Mouse (Mus musculus): ENCODE results near the gene Anapc16.

The Anapc16 gene

DNA sequence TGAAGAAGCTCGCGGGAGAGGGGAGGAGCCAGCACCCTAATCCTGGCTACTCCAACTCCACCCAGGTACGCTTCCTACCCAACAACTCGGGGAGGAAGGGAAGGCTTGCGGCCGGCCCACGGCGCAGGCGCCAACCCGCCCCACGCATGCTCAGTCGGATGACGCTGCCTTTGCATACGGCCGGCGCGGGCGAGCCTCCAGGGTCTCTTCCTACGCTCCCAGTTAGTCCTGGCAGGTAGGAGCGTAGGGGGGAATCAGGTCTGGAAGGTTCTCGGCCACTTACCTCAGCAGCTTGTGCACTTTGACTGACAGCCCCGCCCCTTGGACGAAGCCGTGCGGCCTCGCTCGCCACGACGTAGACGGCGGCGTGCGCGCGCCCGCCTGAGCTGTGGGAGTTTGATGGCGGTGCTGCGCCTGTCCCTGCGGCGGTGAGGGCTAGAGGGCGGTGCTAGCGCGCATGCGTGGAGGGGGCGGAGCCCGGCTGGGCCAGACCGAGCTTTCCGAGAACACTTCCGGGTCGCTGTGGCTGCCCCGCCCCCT, at the start of gene Anapc16, which contains the start of gene Ascc1:
Anapc16 (minus strand) TSS at position 463 of the 540 bp plus-strand sequence.
Ascc1 (plus strand) TSS at position 133 of the 540 bp plus-strand sequence.
- DNase-seq (ENCODE audit: low read depth, low spot score) = peak; percentile 99

DNA sequence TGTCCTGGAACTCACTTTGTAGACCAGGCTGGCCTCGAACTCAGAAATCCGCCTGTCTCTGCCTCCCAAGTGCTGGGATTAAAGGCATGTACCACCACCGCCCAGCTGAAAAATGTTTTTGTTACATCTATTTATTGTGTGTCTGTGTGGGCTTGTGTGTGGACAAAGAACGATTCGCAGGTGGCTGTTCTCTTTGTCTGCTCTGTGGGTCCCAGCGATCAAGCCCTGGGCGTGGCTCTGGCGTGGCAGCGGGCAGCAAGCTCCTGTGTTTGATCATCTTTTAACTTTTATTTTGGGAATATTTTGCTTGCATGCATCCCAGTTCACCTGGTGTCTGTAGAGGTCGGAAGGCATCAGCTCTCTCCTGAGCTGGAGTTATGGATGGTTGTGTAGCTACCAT, 47.6 kb upstream of the Anapc16 start:
- DNase-seq (ENCODE audit: low read depth, low spot score) = no peak

DNA sequence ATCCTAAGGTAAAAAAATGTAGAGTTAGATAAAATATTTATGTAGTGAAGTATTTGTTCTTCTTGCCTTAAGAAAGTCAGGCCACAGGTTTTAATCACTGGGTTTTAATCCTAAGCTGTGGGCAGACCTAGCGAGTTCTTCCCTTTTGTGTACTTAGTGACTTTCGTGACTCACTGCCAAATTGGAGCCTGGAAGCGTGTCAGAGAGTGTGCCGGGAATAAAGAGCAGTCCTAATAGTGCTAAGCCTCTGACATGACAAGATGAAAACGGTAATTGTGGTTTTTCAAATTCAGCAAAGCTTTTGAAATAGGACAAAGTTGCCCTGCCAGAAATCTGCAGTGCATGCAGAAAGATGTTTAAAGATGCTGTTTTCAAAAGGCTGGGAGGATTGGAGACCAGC, 43.8 kb upstream of the Anapc16 start:
- DNase-seq (ENCODE audit: low read depth, low spot score) = no peak

DNA sequence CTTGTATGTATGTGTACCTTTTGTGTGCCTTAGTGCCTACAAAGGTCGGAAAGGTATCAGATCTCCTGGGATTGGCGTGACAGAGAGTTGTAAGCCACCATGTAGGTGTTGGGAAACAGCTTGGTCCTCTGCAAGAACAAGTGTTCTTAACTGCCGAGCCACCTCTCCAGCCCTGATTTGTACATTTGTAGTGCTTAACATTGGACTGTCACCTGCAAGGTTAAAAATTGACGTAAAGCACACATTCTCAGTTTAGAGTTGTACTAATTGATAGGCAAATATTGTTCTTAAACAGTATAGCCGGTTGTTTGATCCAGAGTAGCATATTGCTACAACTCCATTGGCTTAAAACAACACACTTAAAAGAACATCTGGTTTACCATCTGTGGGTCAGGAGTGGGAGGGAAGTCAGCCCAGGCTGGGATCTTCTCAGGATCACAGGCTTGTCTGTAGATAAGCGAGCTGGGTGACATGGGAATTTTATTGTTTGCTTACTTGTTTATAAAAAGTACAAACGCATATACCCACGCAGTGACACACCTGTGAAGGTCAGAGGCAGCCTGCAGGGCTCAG, 39.5 kb upstream of the Anapc16 start:
- no peak for DNase-seq (ENCODE audit: low read depth, low spot score)

DNA sequence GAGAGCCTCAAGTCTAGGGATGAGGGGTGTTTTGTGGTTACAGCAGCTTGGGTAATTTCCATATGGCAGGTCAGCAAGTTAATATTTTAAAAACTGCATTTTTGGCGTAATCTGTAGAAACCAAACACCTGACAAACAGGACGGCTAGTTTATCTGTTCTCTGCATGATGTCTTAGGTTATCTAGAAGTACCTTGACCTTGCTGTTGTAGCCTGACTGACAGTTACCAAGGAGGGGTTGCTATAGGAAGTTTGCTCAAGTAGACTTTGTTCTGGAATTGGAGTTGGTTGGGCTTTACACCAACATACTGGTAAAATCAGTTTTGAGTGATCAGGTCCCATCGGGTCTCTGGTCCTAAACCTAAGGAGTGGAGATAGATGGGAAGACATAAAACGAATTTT, 32.8 kb upstream of the Anapc16 start:
- DNase-seq (ENCODE audit: low read depth, low spot score) = no peak

DNA sequence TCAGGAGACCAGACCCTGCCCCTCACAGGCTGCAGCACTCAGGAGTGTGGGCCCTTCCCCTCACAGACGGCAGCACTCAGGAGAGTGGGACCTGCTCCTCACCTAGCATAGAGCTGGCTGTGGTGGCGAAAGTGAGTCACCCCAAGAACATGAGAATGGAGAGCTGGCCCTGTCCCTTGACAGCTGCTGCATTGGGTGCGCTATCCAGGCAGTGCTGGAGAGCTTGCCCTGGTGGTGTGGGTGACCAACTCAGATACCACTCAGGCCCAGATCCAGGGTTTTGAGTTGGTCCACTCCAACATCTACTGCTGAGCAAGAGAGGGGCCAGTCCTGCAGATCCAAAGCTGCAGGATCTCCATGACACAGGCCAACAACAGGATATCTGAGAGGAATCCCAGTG, 31.7 kb upstream of the Anapc16 start:
- DNase-seq (ENCODE audit: low read depth, low spot score) = no peak

DNA sequence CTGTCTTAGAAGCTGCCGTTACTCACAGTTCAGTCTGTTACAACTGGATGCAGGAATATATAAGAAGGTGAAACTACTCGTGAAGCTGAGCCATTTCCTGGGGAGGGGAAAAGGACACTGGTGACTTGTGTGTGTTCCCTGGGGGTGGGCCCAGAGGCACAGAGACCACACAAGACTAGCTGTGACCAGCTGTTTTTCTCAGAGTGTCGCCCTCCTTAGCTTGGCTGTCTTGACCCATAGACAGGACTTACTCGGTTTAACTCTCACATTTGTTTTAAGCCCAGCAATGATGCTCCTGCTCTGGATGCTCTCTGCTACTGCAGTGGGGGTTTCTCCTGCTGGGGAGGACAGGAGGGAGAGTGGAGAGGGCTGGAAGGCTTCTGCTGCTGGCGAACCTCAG, 30.1 kb upstream of the Anapc16 start:
- DNase-seq (ENCODE audit: low read depth, low spot score) = no peak

DNA sequence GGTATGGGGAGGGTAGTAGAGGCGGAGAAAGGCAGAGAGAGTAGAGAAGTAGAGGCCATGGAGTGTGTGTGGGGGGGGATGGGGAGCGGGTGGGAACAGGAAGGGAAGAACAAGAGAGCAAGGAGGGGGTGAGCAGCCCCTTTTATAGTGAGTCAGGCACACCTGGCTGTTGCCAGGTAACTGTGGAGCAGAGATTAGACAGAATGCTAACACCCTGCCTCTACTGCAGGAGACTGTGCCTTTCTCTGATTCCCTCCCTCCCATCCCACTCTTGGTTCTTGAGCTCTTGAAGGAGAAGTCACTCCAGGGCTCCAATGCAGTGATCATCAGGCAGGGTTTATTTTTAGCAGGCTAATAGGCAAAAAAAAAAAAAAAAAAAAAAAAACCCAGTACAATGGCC, 29.7 kb upstream of the Anapc16 start:
- no peak for DNase-seq (ENCODE audit: low read depth, low spot score)

DNA sequence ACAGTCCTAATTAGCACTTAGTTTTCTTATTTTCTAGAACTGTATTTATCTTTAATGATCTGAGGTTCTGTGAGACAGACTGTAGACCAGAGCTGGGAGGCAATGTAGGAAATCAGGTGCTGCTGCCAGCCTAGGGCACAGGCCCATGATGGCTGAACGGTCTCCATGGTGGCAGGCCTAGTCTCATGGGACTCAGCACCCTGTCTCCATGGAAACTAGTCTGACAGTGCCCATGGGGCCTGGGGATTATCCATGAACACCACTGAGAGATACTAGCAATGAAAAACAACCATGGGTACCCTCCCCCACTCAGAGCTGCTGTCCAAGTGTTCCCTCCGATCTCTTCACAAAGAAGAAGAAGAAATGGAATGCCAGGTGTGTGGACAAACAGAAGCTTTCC, 29.1 kb upstream of the Anapc16 start:
- no peak for DNase-seq (ENCODE audit: low read depth, low spot score)

DNA sequence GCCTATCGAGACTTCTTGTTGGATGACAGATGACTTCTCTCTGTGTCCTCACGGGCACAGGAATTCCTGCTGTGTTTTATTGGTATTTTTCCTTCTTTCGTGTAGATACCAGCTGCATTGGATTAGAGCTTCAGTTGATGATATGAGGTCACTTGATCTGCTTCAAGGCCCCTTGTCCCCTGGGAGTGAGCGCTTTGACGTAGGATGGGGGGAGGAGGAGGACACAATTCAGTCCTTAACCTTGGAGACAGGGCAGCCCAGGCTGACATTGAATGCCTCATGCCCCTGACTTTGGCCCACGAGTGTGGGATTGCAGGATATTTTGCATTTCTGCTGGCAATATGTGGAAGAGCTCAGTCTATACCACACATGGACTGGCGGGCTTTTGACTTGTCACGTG, 28.6 kb upstream of the Anapc16 start:
- DNase-seq (ENCODE audit: low read depth, low spot score) = no peak

DNA sequence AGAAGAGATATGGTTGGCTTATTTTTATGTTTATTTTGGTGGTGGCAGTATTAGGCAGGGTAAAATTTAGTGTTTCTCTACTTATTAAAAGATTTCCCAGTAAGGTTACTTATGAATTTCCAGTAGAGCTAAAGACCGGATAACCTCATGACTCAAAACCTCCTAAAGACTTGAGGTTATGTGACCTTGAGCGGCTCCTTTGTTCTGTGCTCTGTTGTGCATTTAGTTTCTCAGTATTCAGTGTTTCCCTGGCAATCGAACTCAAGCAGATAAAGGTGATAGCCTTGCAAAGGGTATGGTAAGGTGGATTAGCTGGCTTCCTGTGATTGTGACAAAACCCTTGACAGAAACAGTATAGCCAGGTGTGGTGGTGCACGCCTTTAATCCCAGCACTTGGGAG, 26.5 kb upstream of the Anapc16 start:
- DNase-seq (ENCODE audit: low read depth, low spot score) = peak; percentile 28

DNA sequence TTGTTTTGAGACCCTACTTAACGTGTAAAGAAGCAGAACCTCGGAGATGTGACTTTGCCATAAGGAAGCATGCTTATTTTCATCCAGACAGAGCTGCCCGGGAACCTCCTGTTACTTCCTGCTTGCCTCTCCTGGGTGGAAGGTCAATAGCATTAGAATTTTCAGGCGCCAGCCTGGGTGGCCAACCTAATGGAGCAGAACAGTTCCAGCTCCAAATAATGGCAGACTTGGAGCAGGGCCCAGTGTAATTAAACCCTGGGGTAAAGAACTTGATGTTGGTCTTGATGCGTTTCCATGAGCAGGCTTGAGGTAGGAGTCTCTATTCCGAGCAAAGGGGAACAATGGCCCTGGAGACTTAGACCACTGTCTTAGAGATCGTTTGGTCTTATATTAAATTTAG, 26.0 kb upstream of the Anapc16 start:
- no peak for DNase-seq (ENCODE audit: low read depth, low spot score)

DNA sequence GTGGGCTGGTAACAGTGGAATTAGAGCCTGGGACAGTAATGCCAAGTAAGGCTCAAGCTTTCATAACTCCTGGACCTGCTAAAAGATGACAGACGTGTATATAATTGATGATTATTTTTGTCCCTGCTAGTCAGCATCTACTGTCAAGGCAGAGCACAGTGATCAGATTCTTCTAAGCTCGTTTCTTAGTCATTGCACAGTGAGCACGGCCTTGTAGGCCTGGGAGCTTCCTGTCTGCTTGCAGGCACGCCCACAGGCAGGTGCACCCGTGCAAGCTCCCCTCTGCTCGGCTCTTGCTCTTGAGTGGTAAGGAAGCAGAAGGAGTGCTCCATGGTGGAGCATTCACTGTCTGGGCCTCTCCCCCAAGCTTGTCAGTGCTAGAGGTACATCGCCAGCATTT, 25.2 kb upstream of the Anapc16 start:
- peak; percentile 65 for DNase-seq (ENCODE audit: low read depth, low spot score)

DNA sequence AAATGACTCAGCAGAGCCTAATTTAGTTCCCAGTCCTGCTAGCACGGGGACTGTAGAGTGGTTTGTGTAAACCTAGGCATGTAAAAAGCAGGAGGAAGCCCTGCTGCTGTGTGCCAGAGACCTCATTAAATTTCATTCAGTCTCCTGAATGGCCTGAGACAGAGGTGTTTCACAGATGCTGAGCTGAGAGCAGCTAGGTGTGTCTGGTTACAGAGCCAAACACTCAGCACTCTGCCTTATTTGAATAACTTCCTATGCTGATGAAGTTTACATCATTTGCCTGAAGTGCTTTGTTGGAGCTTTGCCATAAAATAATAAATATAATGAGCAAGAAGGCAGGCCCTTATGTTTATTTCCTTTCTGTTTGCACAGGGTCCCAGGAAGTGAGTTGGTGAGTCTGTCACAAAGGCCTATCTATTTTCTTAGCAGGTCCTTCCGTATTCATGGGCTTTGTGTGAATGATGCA, 24.7 kb upstream of the Anapc16 start:
- peak; percentile 47 for DNase-seq (ENCODE audit: low read depth, low spot score)

DNA sequence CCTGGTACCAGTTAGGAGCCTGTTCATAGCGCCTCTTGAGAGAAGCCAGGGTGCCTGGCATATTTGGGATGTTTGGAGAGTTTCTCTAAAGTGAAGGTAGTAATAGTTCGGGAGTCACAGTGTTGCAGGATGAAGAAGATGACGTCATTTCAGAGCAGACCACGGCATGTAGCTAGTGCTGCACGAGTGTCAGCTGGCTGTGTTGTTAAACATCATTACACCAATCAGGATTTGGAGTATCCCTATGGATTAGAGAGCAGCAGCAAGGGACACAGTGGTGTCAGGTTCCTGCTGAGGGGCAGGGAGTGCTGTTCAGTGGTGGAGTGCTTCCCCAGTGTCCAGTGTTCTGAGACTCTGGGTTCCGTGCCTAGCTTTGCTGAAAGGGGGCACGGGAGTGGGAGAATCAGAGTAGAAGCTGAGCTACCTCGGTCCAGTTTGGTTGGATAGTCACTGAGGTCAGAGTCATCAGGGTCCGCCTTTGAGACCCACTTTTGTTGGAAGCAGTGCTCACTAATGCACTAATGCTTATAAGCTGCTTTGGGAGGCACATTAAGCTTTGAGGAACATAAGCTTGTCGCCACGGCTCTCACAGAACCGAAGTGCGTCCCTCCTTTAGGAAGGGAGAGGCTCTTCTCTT, 23.9 kb upstream of the Anapc16 start:
- no peak for DNase-seq (ENCODE audit: low read depth, low spot score)

DNA sequence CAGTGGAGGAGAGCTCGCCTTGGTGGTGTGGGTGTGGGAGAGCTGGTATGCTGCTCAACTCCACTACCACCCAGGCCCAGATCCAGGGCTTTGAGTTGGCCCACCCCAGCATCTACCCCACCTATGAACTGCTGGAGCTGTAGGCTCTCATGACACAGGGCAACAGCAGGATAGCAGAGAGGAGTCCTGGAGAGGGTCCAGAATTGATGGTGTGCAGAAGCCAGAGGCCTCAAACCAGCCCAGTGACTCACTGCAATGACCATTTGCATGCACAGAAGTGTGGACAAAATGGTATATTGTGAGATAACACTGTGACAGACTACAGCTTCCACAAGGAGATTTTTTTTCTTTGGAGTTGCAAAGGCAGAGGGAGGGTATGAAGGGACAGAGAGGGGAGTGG, 20.8 kb upstream of the Anapc16 start:
- DNase-seq (ENCODE audit: low read depth, low spot score) = no peak

DNA sequence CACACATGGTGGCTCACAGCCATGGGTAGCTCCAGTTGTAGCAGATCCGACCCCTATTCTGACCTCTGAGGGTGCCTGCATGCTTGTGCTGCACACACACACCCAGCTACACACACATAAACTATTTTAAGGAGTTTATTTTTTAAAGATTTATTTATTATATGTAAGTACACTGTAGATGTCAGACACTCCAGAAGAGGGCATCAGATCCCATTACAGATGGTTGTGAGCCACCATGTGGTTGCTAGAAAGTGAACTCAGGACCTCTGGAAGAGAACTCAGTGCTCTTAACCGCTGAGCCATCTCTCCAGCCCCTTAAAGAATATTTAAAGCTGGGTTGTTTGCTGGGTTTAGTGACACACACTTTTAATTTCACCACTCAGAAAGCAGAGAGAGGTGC, 16.4 kb upstream of the Anapc16 start:
- no peak for DNase-seq (ENCODE audit: low read depth, low spot score)

DNA sequence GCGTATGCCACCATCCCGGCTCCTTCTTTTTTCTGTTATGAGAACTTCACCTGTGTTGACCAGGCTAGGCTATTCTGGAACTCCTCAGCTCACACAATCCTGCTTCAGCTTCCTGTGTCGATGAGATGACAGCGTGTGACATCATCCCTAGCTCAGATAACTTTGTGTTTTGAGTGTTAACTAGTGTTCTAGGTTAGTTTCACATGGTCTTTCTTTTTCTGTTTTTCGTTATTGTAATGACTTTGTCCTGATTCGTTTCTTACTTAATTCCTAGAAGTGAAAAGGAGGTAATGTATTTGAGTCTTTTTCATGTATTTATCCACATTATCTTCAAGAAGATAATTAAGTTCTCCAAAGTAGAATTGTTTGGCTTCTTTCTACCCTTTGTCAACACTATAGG, 13.3 kb upstream of the Anapc16 start:
- no peak for DNase-seq (ENCODE audit: low read depth, low spot score)

DNA sequence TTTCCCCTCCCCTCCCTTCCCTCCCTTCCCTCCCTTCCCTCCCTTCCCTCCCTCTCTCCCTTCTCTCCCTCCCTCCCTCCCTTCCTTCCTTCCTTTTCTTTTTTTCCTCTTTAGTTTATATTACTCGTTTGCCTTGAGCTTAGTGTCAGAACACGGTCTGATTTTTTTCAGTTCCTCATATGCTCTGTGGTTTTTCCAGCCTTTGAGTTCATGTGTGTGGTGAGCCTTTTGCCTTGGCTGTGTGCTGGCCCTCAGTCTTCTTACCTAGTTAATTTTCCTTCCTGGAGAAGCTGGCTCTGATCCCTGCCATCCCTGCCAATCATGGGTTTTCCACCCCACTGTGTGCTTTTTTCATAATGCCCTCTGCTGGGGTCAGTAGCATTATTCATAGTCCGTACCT, 6.2 kb upstream of the Anapc16 start:
- no peak for DNase-seq (ENCODE audit: low read depth, low spot score)

DNA sequence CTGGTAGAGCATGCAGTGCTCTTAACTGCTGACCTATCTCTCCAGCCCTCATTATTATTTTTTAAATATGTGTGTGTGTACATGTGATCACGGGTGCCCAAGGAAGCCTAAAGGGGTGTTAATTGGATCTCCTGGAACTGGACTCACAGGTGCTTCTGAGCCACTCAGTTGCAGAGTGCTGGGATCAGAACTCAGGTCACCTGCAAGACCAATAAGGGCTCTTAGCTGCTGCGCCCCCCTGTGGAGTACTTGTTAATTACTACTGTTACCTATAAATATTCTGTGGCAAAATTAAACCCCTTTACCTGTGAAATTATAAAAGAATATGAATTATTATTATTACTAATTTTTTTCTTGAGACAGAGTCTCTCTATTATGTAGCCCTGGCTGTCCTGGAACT, 2.3 kb upstream of the Anapc16 start:
- DNase-seq (ENCODE audit: low read depth, low spot score) = peak; percentile 58

DNA sequence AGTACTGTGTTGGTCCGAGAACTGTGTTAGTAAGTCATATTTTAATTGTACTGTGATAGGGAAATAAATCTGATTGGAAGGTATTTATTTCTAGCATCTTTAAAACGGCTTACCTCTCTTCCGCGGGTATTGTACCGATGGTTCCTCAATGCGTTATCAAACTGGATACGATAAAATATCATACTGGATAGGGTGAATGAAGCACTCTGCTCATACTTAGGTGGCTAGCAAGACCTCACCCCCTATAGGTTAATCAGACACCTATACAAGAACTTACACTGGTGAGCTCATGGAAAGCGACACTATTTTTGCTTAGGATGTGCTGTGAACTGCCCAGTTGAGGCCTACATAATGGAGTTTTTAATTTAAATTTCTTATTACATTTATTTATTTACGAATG, 912 bp upstream of the Anapc16 start:
- DNase-seq (ENCODE audit: low read depth, low spot score) = no peak

DNA sequence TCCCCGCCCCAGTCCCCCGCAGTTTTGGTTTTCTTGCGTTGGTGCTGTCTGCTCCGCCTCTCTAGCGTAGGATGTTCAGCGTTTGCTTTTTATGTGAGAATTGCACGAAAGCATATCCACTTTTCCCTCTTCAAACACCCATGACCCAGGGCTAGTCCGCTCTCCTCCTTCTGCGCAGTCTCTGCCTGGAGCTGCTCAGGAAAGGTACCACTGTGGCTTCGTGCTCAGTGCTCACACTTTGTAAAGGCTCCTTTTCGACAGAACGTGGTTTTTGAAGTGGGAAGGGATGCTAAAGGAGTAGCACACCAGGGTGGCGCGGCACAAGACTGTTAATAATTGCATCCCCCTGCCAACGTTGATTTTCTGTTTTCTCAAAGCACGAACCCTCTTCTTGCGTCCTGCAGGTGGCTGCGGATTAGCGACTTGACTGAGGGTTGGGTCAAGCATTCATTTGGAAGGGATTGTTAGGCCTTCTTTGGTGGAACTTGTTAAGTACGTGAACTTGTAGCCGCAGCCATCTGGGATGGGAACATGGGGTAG, 348 bp upstream of the Anapc16 start:
- DNase-seq (ENCODE audit: low read depth, low spot score) = no peak

DNA sequence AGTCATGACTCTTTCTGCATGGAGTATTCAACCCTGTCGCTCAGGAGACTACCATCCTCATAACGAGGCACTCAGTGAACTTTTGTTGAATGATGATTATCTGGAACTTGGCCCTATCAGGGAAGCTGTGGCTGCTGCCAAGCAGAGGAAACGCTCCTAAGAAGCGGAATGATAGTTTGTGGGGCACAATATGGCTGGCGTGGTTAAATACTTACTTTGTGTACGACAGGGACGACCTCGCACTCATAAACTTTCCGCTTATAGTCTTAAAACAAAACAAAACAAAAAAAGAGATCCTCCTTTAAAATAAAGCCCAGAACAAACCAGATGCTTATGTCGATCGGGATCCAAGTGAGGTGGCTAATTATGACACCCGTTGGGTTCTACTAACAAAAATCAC, 732 bp downstream of the Anapc16 start:
- DNase-seq (ENCODE audit: low read depth, low spot score) = no peak
